Comparison of ENCODE assay signal across 8 mouse cellular contexts in genomic region chr12:69683537-69683936, GRCm38 (mm10). TPM values are rescaled to one million over a fixed set of nuclear protein-coding genes. Genes with fewer than 3 reads are reported as not detected.
DNase-seq lines count a peak whose midpoint lies in the region; ATAC-seq and TF ChIP-seq lines count a peak whose summit lies in the region.

No protein-coding gene starts in this region.

- no peak for TF ChIP-seq CTCF in hindbrain, postnatal 0 days (IDR thresholded peaks at IDR 0.05; ENCODE audit: low read depth)
- no peak for TF ChIP-seq CTCF in liver, embryonic 14.5 days (IDR thresholded peaks at IDR 0.05; ENCODE audit: low read depth)

- H3K4me2 ChIP-seq in hindbrain, postnatal 0 days (ENCODE audit: low read depth, low read length): no peak overlapping the region
- no peak overlapping the region for H3K4me2 ChIP-seq in hindbrain, embryonic 13.5 days
- peak overlapping the region; percentile 74 for H3K4me2 ChIP-seq in liver, embryonic 14.5 days (ENCODE audit: low read depth)

- H3K4me3 ChIP-seq in hindbrain, postnatal 0 days (ENCODE audit: low read length): no peak overlapping the region
- H3K4me3 ChIP-seq in hindbrain, embryonic 13.5 days: no peak overlapping the region
- H3K4me3 ChIP-seq in liver, embryonic 14.5 days (ENCODE audit: insufficient read depth in 1 of 2, low read depth in 2 of 2, low read length in 2 of 2): peak overlapping the region; percentile 18 to 95; a peak in 2 of 4 replicates

- H3K27ac ChIP-seq in hindbrain, postnatal 0 days: no peak overlapping the region
- H3K27ac ChIP-seq in hindbrain, embryonic 13.5 days: no peak overlapping the region
- H3K27ac ChIP-seq in liver, embryonic 14.5 days: peak overlapping the region; percentile 28

- H3K27me3 ChIP-seq in hindbrain, postnatal 0 days (ENCODE audit: insufficient read depth, low read length): no peaks in the 10 kb centered on the region
- no peaks in the 10 kb centered on the region for H3K27me3 ChIP-seq in hindbrain, embryonic 13.5 days
- H3K27me3 ChIP-seq in liver, embryonic 14.5 days (ENCODE audit: control insufficient read depth, insufficient read depth, low read length): no peaks in the 10 kb centered on the region

- 25% methylated on average over 10 of the region's 10 CpGs for WGBS in hindbrain, postnatal 0 days
- 49% methylated on average over 10 of the region's 10 CpGs for WGBS in hindbrain, embryonic 13.5 days
- WGBS in liver, embryonic 14.5 days (ENCODE audit: insufficient replicate concordance): 23% methylated on average over 10 of the region's 10 CpGs

- H3K36me3 ChIP-seq in hindbrain, postnatal 0 days (ENCODE audit: insufficient read depth, low read length): no peaks in the 10 kb centered on the region
- H3K36me3 ChIP-seq in hindbrain, embryonic 13.5 days: no peaks in the 10 kb centered on the region
- H3K36me3 ChIP-seq in liver, embryonic 14.5 days (replicated peaks; ENCODE audit: control insufficient read depth, insufficient read depth, low read depth): no peaks in the 10 kb centered on the region

- 0 out of 2 replicates have a peak, but pooled peaks have one; percentile 15 for TF ChIP-seq EP300 in liver, embryonic 14.5 days (IDR thresholded peaks at IDR 0.05; ENCODE audit: low read depth)

- H3K4me1 ChIP-seq in hindbrain, postnatal 0 days (ENCODE audit: insufficient read depth, low read length): peaks cover 7% of the 10 kb centered on the region
- H3K4me1 ChIP-seq in hindbrain, embryonic 13.5 days (replicated peaks): peaks cover 15% of the 10 kb centered on the region
- H3K4me1 ChIP-seq in liver, embryonic 14.5 days (replicated peaks; ENCODE audit: control insufficient read depth in 2 of 2, insufficient read depth in 2 of 2, low read length in 1 of 2): peaks cover 3 to 17% of the 10 kb centered on the region in 2 experiments; a peak in 3 of 4 replicates

- DNase-seq in hindbrain, postnatal 0 days (ENCODE audit: low spot score): peak; percentile 79
- DNase-seq in adrenal gland, postnatal 36 days: peak; percentile 92 to 94
- peak; percentile 10 to 29 for DNase-seq in frontal cortex, postnatal 25 days (ENCODE audit: low spot score in 2 of 2)
- DNase-seq in kidney, postnatal 10 days: peak; percentile 86
- peak; percentile 58 to 63 (median 61) for DNase-seq in liver, embryonic 14.5 days (ENCODE audit: low read depth in 3 of 3, low spot score in 3 of 3)
- DNase-seq in ovary, postnatal 36 days (ENCODE audit: low spot score): peak; percentile 75
- DNase-seq in urinary bladder, postnatal 25 days (ENCODE audit: low spot score): peak; percentile 73

- H3K9ac ChIP-seq in hindbrain, postnatal 0 days (replicated peaks; ENCODE audit: low read length): no peak overlapping the region
- no peak overlapping the region for H3K9ac ChIP-seq in hindbrain, embryonic 13.5 days
- peak overlapping the region; percentile 87 for H3K9ac ChIP-seq in liver, embryonic 14.5 days (replicated peaks)

- no peaks in the 10 kb centered on the region for H3K9me3 ChIP-seq in hindbrain, postnatal 0 days (ENCODE audit: low read length)
- no peaks in the 10 kb centered on the region for H3K9me3 ChIP-seq in hindbrain, embryonic 13.5 days
- no peaks in the 10 kb centered on the region for H3K9me3 ChIP-seq in liver, embryonic 14.5 days (ENCODE audit: control insufficient read depth, low read length)

- ATAC-seq in hindbrain, postnatal 0 days: no peak
- no peak for ATAC-seq in hindbrain, embryonic 13.5 days (ENCODE audit: low FRiP score)
- ATAC-seq in liver, embryonic 14.5 days (ENCODE audit: insufficient read depth): 0 out of 2 replicates have a peak, but pooled peaks have one; percentile 11

RNA-seq across cellular contexts. Expression of gene Sos2, which starts 1.9 kb away (rescaled TPM):
- total RNA-seq in hindbrain, postnatal 0 days (2014; rRNA removed): 27.3 and 35.0 TPM in 2 replicates
- polyA plus RNA-seq in hindbrain, postnatal 0 days (2015; fragmentation: Nextera tagmentation; extraction: Ambion mirVana): 7.6 and 9.2 TPM in 2 replicates
- polyA plus RNA-seq in hindbrain, embryonic 13.5 days (2015; fragmentation: Nextera tagmentation; extraction: Ambion mirVana): 12.6 and 13.0 TPM in 2 replicates
- 10 to 100 TPM; 41.7 to 46.9 TPM for total RNA-seq in adrenal gland, postnatal 36 days (2021)
- 6.9 and 7.6 TPM in 2 replicates for polyA plus RNA-seq in liver, embryonic 14.5 days (2012; rRNA removed)
- 3.6 and 3.7 TPM in 2 replicates for polyA plus RNA-seq in liver, embryonic 14.5 days (2014; fragmentation: Nextera tagmentation; extraction: Ambion mirVana)

RNA-seq across cellular contexts. Expression of gene L2hgdh, which starts 41.1 kb away (rescaled TPM):
- total RNA-seq in hindbrain, postnatal 0 days (2014; rRNA removed): 10.5 and 12.2 TPM in 2 replicates
- polyA plus RNA-seq in hindbrain, postnatal 0 days (2015; fragmentation: Nextera tagmentation; extraction: Ambion mirVana): 10.2 and 11.0 TPM in 2 replicates
- 11.5 and 11.6 TPM in 2 replicates for polyA plus RNA-seq in hindbrain, embryonic 13.5 days (2015; fragmentation: Nextera tagmentation; extraction: Ambion mirVana)
- total RNA-seq in adrenal gland, postnatal 36 days (2021): 10 to 100 TPM; 22.7 to 26.4 TPM
- 5.4 and 7.5 TPM in 2 replicates for polyA plus RNA-seq in liver, embryonic 14.5 days (2012; rRNA removed)
- 9.3 and 11.6 TPM in 2 replicates for polyA plus RNA-seq in liver, embryonic 14.5 days (2014; fragmentation: Nextera tagmentation; extraction: Ambion mirVana)

RNA-seq across cellular contexts. Expression of gene Atp5s, which starts 41.2 kb away (rescaled TPM):
- 24.5 and 33.5 TPM in 2 replicates for total RNA-seq in hindbrain, postnatal 0 days (2014; rRNA removed)
- 34.3 and 38.9 TPM in 2 replicates for polyA plus RNA-seq in hindbrain, postnatal 0 days (2015; fragmentation: Nextera tagmentation; extraction: Ambion mirVana)
- 26.1 and 30.0 TPM in 2 replicates for polyA plus RNA-seq in hindbrain, embryonic 13.5 days (2015; fragmentation: Nextera tagmentation; extraction: Ambion mirVana)
- total RNA-seq in adrenal gland, postnatal 36 days (2021): 10 to 100 TPM; 13.6 to 20.9 TPM
- polyA plus RNA-seq in liver, embryonic 14.5 days (2012; rRNA removed): 8.1 and 12.0 TPM in 2 replicates
- polyA plus RNA-seq in liver, embryonic 14.5 days (2014; fragmentation: Nextera tagmentation; extraction: Ambion mirVana): 20.7 and 22.0 TPM in 2 replicates

Comparison
In these comparisons a context has a peak if more than half of its experiments do, and no peak if none do; other contexts are left out.
1. DNase-seq: peak in every context shown above with its lines; median percentile 93 in adrenal gland, postnatal 36 days; 86 in kidney, postnatal 10 days; 79 in hindbrain, postnatal 0 days; 75 in ovary, postnatal 36 days; 73 in urinary bladder, postnatal 25 days; 61 in liver, embryonic 14.5 days; 20 in frontal cortex, postnatal 25 days.
2. H3K4me3 ChIP-seq: peak in liver, embryonic 14.5 days (2 of 2); none in hindbrain, postnatal 0 days (single experiment) and hindbrain, embryonic 13.5 days (single experiment).